Mouse (Mus musculus) heart, postnatal 25 days (tissue): ENCODE data around the gene Rps12-ps3. TPM values are rescaled to one million over a fixed set of nuclear protein-coding genes. Genes with fewer than 3 reads are reported as not detected.

Experiments used
- DNase-seq: peaks from one replicate; pipeline ENCODE4 v3.0.0; 2022; ENCODE audit warnings: low spot score
- intact Hi-C: fragments of 180-260 bp; cut with DNase I; formaldehyde crosslinking; loops from one replicate; pipeline ENCODE4 v1.15.1; 2025
- total RNA-seq, 2 experiments: library from RNA; stranded (reverse); gene quantifications; 2 replicates each; pipeline ENCODE4 v1.2.3; 2021

Rps12-ps3 gene
- total RNA-seq, 2 experiments from 2014 or later = 247 to 305 TPM

GRCm38 (mm10) chr19:59350273-59350903, 28.3 kb downstream of the Rps12-ps3 start:
- DNase-seq = no peak
- intact Hi-C loops = no loop called here

- DNase-seq = no peak
- intact Hi-C loops = no loop called here
Observed at GRCm38 (mm10) chr19:59351151-59351889, 29.2 kb downstream of the Rps12-ps3 start.

- intact Hi-C loops = no loop called here
- DNase-seq = no peak
Observed at GRCm38 (mm10) chr19:59352760-59353159, 30.7 kb downstream of the Rps12-ps3 start.

DNA sequence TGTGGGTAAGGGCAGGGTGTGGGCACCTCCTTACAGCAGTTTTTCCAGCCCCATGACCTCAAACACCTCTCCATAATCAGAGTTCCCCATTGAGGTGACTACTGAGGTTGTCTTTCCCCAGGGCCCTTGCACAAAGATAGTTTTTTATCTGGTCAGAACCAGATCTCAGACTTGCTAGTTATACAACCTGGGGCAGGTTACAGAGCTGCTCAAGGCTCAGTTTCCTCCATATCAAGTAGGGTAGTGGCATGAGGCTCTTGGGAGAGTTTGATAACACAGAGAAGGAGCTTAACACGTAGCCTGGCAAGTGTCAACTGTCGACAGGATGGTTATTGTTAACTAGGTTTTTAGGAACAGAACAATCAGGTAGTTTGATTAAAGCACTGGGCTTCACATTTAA, 32.8 kb downstream of the Rps12-ps3 start:
- intact Hi-C loops = no loop called here
- no peak for DNase-seq

GRCm38 (mm10) chr19:59356388-59356787, 34.3 kb downstream of the Rps12-ps3 start:
- intact Hi-C loops = no loop called here

DNA sequence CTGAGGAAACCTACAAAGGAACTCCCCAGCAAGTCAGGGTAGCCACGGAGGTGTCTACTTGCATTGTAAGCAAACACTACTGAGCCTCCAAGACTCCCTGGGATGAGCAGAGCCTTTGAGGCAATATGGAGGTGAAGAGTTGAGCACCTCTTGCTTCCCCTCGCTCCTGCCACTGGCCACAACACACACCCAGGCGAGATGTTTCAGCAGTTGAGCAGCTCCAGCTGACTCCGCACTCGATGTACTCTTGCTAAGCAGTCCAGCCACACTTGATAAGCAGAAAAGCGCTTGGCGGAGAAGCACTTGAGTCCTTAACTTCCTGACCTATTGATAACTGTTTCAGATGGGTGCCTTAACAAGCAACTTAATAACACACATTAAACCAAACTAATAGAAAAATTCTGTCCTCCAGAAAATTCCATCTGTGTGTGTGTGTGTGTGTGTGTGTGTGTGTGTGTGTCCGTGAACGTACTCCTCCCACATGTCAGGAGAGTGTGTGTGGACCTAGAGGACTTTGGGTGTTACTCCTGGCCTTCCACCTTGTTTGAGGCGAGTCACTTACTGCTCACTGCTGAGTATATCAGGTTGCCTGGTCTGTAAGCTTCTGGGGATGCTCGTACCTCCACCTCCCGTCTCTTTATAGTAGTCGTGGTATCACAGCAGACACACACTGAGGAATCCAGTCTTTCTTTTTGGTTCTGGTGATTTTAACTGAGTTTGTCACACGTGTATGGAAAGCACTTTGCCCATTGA, 34.9 kb downstream of the Rps12-ps3 start:
- no peak for DNase-seq
- intact Hi-C loops = no loop called here

More at GRCm38 (mm10) chr19:59356388-59356787, 34.3 kb downstream of the Rps12-ps3 start:
- no peak for DNase-seq

- no peak for DNase-seq
- intact Hi-C loops = no loop called here
Observed at GRCm38 (mm10) chr19:59357878-59358277, 35.8 kb downstream of the Rps12-ps3 start.

GRCm38 (mm10) chr19:59359202-59359601, 37.1 kb downstream of the Rps12-ps3 start:
- no peak for DNase-seq
- intact Hi-C loops = no loop called here

- DNase-seq = no peak
- intact Hi-C loops = no loop called here
Observed at GRCm38 (mm10) chr19:59360486-59360896, 38.4 kb downstream of the Rps12-ps3 start.

- no peak for DNase-seq
- intact Hi-C loops = no loop called here
Observed at GRCm38 (mm10) chr19:59362646-59363045, 40.6 kb downstream of the Rps12-ps3 start.

DNA sequence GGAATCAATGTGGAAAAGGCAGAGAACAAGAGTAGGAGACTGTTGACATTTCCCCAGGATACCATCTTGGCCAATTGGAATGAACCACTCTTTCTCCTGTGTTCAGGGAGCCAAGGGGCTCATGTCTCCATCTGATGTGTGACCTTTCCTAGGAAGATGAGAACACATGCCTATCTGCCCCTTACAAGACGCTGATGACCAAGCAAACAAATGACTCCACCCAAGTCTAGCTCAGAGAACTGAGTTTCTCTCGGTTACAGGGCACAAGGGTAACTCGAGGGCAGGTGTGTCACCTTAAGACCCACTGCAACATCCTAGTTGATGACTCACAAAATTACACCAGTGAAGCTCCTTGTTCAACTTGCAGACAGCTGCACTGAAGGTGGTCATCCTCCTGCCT, 41.6 kb downstream of the Rps12-ps3 start:
- intact Hi-C loops = no loop called here
- no peak for DNase-seq

DNA sequence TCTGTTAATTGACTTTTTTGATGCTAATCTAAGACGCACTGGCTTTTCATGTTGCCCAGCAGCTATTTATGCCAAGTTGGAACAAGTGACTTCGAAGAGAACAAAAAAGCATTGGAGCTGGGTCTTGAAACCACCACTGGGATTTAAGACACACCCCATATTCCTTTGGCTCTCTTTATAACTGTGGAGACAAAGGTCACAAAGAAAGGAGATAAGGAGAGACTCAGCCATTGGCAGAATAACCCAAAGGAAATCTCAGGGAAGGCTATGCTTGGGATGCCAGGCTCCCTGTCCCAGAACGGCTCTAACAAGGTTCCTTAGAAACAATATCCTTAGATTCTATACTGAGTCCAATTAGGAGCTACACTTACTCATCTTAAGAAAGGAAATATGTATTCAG, 44.6 kb downstream of the Rps12-ps3 start:
- DNase-seq = no peak
- intact Hi-C loops = no loop called here

DNA sequence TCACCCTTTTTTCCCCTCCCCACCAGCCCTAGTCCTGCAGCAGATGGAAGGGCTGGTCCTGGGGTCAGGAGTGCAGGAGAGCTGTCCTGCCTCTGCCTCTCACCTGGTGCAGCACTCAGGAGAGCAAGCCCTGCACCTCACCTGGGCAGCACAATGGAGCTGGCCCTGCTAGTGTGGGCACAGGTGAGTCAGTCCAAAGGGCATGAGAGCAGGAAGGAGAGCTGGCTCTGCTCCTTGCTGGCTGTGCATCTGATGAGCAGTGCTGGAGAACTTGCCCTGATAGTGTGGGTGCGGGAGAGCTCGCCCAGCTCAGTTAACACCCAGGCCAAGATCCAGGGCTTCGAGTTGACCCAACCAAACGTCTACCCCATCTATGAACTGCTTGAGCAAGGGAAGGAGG, 45.8 kb downstream of the Rps12-ps3 start:
- no peak for DNase-seq
- intact Hi-C loops = no loop called here

DNA sequence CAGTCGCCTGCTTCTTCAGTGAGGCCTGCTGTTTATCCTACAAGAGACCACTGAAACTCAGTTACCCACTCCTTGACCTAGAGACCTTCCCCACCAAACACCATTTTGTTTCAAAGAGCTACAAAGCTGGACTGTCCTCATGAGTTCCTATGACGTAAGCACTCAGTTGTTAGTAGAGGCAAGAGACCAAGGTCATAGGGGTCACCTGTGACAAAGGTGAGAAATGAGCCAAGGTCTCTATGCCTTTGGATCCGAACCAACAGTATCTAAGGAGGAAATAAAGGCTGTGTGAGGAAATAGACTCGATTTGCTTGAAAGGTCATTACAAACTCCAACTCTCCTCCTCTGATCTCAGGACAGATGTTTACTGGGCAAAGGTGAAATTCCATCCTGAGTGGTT, 48.9 kb downstream of the Rps12-ps3 start:
- no peak for DNase-seq
- intact Hi-C loops = no loop called here

Other genes with a start within 250 kb of the Rps12-ps3 start
- gene Shtn1, start 246.2 kb upstream of the Rps12-ps3 start, total RNA-seq = 1 to 10 TPM; 1.6 TPM
- gene Vax1, start 152.2 kb upstream of the Rps12-ps3 start, total RNA-seq = not detected
- not detected for gene Kcnk18, start 103.1 kb upstream of the Rps12-ps3 start, total RNA-seq
- gene Slc18a2, start 61.4 kb upstream of the Rps12-ps3 start, total RNA-seq = under 1 TPM; 0.68 to 0.70 TPM
- gene Pdzd8, start 23.5 kb downstream of the Rps12-ps3 start, total RNA-seq = 10 to 100 TPM; 23.0 to 25.1 TPM
- not detected for gene Emx2, start 136.1 kb downstream of the Rps12-ps3 start, total RNA-seq